Mouse (Mus musculus) skeletal muscle tissue, adult 2 months (tissue): ENCODE measurements around the gene Lrrc46.

Source experiments
- DNase-seq: peaks from one replicate; pipeline ENCODE4 v3.0.0-alpha.2; 2012; ENCODE audit warnings: low read depth, low spot score

Lrrc46 gene

GRCm38 (mm10) chr11:97049492-97050085, 8.4 kb upstream of the Lrrc46 start:
- DNase-seq, result no peak

- no peak for DNase-seq
Measured at GRCm38 (mm10) chr11:97048090-97048650, 7.0 kb upstream of the Lrrc46 start.

GRCm38 (mm10) chr11:97045861-97046260, 4.7 kb upstream of the Lrrc46 start:
- no peak for DNase-seq

- DNase-seq, result no peak
Measured at GRCm38 (mm10) chr11:97044902-97045301, 3.7 kb upstream of the Lrrc46 start.

- no peak for DNase-seq
Measured at GRCm38 (mm10) chr11:97040301-97041021, 746 bp downstream of the Lrrc46 start.

GRCm38 (mm10) chr11:97038881-97039280, 2.3 kb downstream of the Lrrc46 start:
- DNase-seq, result no peak

- DNase-seq, result no peak
Measured at GRCm38 (mm10) chr11:97036141-97036540, 5.1 kb downstream of the Lrrc46 start.

GRCm38 (mm10) chr11:97033781-97034180, 7.4 kb downstream of the Lrrc46 start:
- no peak for DNase-seq

- DNase-seq, result no peak
Measured at GRCm38 (mm10) chr11:97032499-97032898, 8.7 kb downstream of the Lrrc46 start.

- no peak for DNase-seq
Measured at GRCm38 (mm10) chr11:97031977-97032376, 9.2 kb downstream of the Lrrc46 start.

GRCm38 (mm10) chr11:97030426-97030825, 10.8 kb downstream of the Lrrc46 start:
- DNase-seq, result no peak

- DNase-seq, result peak; percentile 73
Measured at GRCm38 (mm10) chr11:97029686-97030417, 11.4 kb downstream of the Lrrc46 start, which contains the start of gene Scrn2. Gene Scrn2, plus strand, starts transcription at chr11:97029938.

GRCm38 (mm10) chr11:97025721-97026344, 15.4 kb downstream of the Lrrc46 start:
- DNase-seq, result peak; percentile 81

GRCm38 (mm10) chr11:97024977-97025376, 16.2 kb downstream of the Lrrc46 start:
- DNase-seq, result no peak

GRCm38 (mm10) chr11:97021873-97022484, 19.2 kb downstream of the Lrrc46 start:
- peak; percentile 34 for DNase-seq

- no peak for DNase-seq
Measured at GRCm38 (mm10) chr11:97021121-97021765, 20.0 kb downstream of the Lrrc46 start.

GRCm38 (mm10) chr11:97019345-97019708, 21.9 kb downstream of the Lrrc46 start:
- DNase-seq, result no peak

- DNase-seq, result no peak
Measured at GRCm38 (mm10) chr11:97018583-97019344, 22.4 kb downstream of the Lrrc46 start.

- DNase-seq, result no peak
Measured at GRCm38 (mm10) chr11:97017696-97018582, 23.3 kb downstream of the Lrrc46 start.
